Mouse (Mus musculus): ENCODE data around the gene Sh3d19.

Sh3d19 gene

DNA sequence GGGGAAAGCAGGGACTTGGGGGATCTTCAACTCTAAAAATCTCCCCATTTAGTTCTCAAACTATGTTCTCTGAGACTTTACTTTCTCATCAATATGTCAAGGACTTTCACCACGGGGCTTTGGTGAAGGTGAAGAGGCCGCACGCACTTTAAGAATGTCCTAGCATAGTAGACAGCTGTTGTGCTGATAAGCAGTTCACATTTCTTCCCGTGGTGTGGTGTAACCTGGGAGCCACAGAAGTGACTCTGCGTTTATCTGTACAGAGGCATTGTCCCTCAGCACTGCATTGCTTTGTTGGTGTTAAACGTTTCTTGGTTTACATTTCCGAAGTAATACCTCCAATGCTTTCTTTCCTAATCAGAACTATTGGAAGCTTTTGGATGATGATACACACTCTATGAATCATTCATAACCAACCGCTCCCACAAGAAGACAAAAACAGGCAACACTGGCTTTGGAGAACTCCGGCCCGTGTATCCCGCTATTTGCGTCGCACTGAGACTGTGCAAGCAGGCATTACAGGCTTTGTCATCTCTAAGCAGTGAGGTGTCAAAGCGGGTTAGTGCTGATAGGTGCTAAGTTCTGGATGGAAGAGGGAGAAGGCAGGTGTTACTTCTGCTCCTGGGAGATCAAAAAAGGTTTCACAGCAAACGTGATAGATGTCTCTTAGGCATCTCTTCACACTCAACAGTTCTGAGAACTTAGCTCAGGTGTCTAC lies 57.9 kb downstream of the Sh3d19 start:
- no peak for DNase-seq (ENCODE audit: low read depth, low spot score)

- DNase-seq (ENCODE audit: low read depth, low spot score) = no peak
These were observed 59.7 kb downstream of the Sh3d19 start for GRCm38 (mm10) chr3:86030566-86030965.

DNA sequence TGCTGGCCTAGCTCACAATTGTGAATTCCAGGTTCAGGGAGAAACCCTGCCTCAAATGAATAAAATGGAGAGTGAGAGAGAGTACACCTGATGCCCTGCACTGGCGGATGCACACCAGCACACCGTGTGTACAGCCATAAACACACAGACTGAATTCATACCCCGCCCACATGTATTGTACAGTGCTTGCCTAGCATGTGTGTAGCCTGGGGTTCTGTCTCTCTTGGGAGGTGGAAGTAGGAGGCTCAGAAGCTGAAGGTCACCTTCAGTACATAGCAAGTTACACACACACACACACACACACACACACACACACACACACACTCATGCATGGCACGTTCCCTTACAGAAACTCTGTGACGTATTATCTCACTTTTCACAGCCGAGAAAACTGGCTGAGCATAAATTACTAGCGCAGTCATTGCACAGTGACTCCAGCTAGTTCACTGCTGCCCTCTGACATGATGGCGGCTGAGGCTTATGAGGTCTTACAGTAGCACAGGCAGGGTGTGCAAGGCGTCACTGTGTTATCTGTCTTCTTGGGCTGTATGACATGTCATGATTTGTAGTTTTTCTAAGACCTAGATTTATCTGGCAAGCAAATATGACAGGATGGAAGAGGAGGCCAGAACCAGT lies 62.7 kb downstream of the Sh3d19 start:
- DNase-seq (ENCODE audit: low read depth, low spot score) = no peak

- no peak for DNase-seq (ENCODE audit: low read depth, low spot score)
These were observed 67.1 kb downstream of the Sh3d19 start for GRCm38 (mm10) chr3:86037926-86038484.

DNA sequence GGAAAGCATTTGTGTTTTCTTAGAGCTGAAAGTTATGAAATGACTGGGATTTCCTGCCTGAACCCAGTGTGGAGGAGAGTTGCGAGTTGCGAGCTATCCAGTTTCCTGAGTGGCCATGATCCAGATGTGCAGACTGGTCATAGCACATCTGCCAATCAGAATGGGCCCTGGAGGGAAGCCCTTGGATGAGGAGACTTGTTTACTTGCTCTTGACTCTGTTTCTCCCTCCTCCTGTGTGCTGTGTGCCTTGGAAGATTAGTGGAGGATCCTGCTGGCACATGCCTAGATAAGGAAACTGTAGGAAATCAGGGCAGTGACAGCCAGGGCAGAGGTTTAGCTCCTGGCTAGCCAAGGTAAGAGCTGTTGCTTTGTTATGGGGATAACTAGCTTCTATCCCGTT lies 67.7 kb downstream of the Sh3d19 start:
- no peak for DNase-seq (ENCODE audit: low read depth, low spot score)

GRCm38 (mm10) chr3:86040286-86041201 lies 69.6 kb downstream of the Sh3d19 start:
- no peak for DNase-seq (ENCODE audit: low read depth, low spot score)

- DNase-seq (ENCODE audit: low read depth, low spot score) = no peak
These were observed 76.9 kb downstream of the Sh3d19 start for GRCm38 (mm10) chr3:86047686-86048408.

DNA sequence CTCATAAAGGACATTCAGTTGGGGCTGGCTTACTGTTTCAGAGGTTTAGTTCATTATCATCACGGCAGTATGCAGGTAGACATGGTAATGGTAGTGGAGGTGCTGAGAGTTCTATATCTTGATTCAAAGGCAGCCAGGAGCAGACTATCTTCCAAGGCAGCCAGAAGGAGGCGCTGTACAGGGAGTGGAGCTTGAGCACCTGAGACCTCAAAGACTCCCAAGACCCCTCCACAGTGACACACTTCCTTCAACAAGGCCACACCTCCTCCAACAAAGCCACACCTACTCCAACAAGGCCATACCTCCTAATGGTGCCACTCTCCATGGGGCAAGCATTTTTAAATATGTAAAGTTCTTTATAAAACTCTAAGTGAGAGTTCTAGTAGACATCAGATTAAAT lies 78.1 kb downstream of the Sh3d19 start:
- DNase-seq (ENCODE audit: low read depth, low spot score) = no peak

GRCm38 (mm10) chr3:86056678-86057077 lies 85.8 kb downstream of the Sh3d19 start:
- no peak for DNase-seq (ENCODE audit: low read depth, low spot score)

- DNase-seq (ENCODE audit: low read depth, low spot score) = no peak
These were observed 86.7 kb downstream of the Sh3d19 start for GRCm38 (mm10) chr3:86057436-86058095.

GRCm38 (mm10) chr3:86069646-86070250 lies 98.8 kb downstream of the Sh3d19 start:
- DNase-seq (ENCODE audit: low read depth, low spot score) = no peak

GRCm38 (mm10) chr3:86070799-86071198 lies 99.9 kb downstream of the Sh3d19 start:
- no peak for DNase-seq (ENCODE audit: low read depth, low spot score)

GRCm38 (mm10) chr3:86072066-86072465 lies 101.2 kb downstream of the Sh3d19 start:
- DNase-seq (ENCODE audit: low read depth, low spot score) = no peak

- DNase-seq (ENCODE audit: low read depth, low spot score) = no peak
These were observed 102.0 kb downstream of the Sh3d19 start for GRCm38 (mm10) chr3:86072889-86073288.

GRCm38 (mm10) chr3:86075593-86075992 lies 104.7 kb downstream of the Sh3d19 start:
- DNase-seq (ENCODE audit: low read depth, low spot score) = no peak

- DNase-seq (ENCODE audit: low read depth, low spot score) = no peak
These were observed 105.8 kb downstream of the Sh3d19 start for GRCm38 (mm10) chr3:86076511-86077283.

- DNase-seq (ENCODE audit: low read depth, low spot score) = no peak
These were observed 112.1 kb downstream of the Sh3d19 start for GRCm38 (mm10) chr3:86083051-86083450.

- DNase-seq (ENCODE audit: low read depth, low spot score) = no peak
These were observed 114.1 kb downstream of the Sh3d19 start for GRCm38 (mm10) chr3:86085001-86085400.

GRCm38 (mm10) chr3:86087872-86088271 lies 117.0 kb downstream of the Sh3d19 start:
- DNase-seq (ENCODE audit: low read depth, low spot score) = no peak
